Mouse (Mus musculus) brain, embryonic 14.5 days (tissue): ENCODE measurements around the gene Jade1. TPM values are rescaled to one million over a fixed set of nuclear protein-coding genes. Genes with fewer than 3 reads are reported as not detected.

Experiments used
- DNase-seq: peaks from one replicate; pipeline ENCODE4 v3.0.0-alpha.2; 2011; ENCODE audit warnings: low read depth
- CTCF ChIP-seq: fragments of 200-500 bp; IDR thresholded peaks from 2 replicates; pipeline ENCODE4 v1.5.1; 2012; ENCODE audit warnings: inconsistent platforms, mild to moderate bottlenecking, moderate library complexity, borderline replicate concordance; ENCODE audit not compliant: insufficient read depth, insufficient read length; ENCODE audit errors: extremely low read depth
- POLR2A ChIP-seq: fragments of 200-500 bp; IDR thresholded peaks from 2 replicates; pipeline ENCODE4 v1.6.1; 2012; ENCODE audit warnings: mild to moderate bottlenecking, inconsistent platforms, borderline replicate concordance; ENCODE audit not compliant: poor library complexity, insufficient read depth, insufficient read length, severe bottlenecking; ENCODE audit errors: extremely low read depth
- polyA plus RNA-seq: library from polyadenylated mRNA; depleted of rRNA; stranded (reverse); fragments of >200 nt; gene quantifications from 2 replicates; pipeline ENCODE4 v1.2.3, GENCODE M21; 2012; rRNA removed

Gene Jade1
- polyA plus RNA-seq: 12.8 and 12.9 TPM in 2 replicates

- TF ChIP-seq CTCF (no peak), POLR2A (no peak)
- DNase-seq: no peak
These were observed at the start of gene Jade1 for GRCm38 (mm10) chr3:41555491-41556381. Gene Jade1, plus strand, starts transcription at chr3:41555731.

- no peak for TF ChIP-seq CTCF
- TF ChIP-seq POLR2A: no peak
- DNase-seq: no peak
These were observed 46.1 kb upstream of the Jade1 start for GRCm38 (mm10) chr3:41509441-41509840.

- TF ChIP-seq CTCF: no peak
- TF ChIP-seq POLR2A: no peak
These were observed 45.3 kb upstream of the Jade1 start for GRCm38 (mm10) chr3:41510191-41510590.

GRCm38 (mm10) chr3:41510750-41511149, 44.8 kb upstream of the Jade1 start:
- DNase-seq: no peak
- TF ChIP-seq CTCF: no peak

More at GRCm38 (mm10) chr3:41510191-41510590, 45.3 kb upstream of the Jade1 start:
- no peak for DNase-seq

- TF ChIP-seq POLR2A (no peak), CTCF (no peak)
- DNase-seq: peak; percentile 61
These were observed 41.5 kb upstream of the Jade1 start for GRCm38 (mm10) chr3:41514003-41514402.

- no peak for DNase-seq
- TF ChIP-seq CTCF: no peak
- no peak for TF ChIP-seq POLR2A
These were observed 40.7 kb upstream of the Jade1 start for GRCm38 (mm10) chr3:41514683-41515305.

GRCm38 (mm10) chr3:41516961-41517518, 38.5 kb upstream of the Jade1 start:
- DNase-seq: peak; percentile 40
- no peak for TF ChIP-seq CTCF
- TF ChIP-seq POLR2A: no peak

GRCm38 (mm10) chr3:41520925-41521324, 34.6 kb upstream of the Jade1 start:
- TF ChIP-seq CTCF (no peak), POLR2A (no peak)
- DNase-seq: no peak

- TF ChIP-seq CTCF (no peak), POLR2A (no peak)
- DNase-seq: peak; percentile 47
These were observed 33.8 kb upstream of the Jade1 start for GRCm38 (mm10) chr3:41521733-41522132.

GRCm38 (mm10) chr3:41522226-41523005, 33.1 kb upstream of the Jade1 start:
- TF ChIP-seq CTCF (no peak), POLR2A (no peak)
- DNase-seq: no peak

GRCm38 (mm10) chr3:41523006-41523375, 32.5 kb upstream of the Jade1 start:
- TF ChIP-seq POLR2A (no peak), CTCF (no peak)
- DNase-seq: no peak

GRCm38 (mm10) chr3:41523460-41523859, 32.1 kb upstream of the Jade1 start:
- TF ChIP-seq POLR2A (no peak), CTCF (no peak)
- DNase-seq: no peak
